Mouse (Mus musculus): ENCODE results near the gene Hspa1b. TPM values are rescaled to one million over a fixed set of nuclear protein-coding genes. Genes with fewer than 3 reads are reported as not detected.
A peak's percentile ranks its signal among the peaks of the same experiment; 100 is the strongest.

The Hspa1b gene
- polyA plus RNA-seq, 1 experiment from 2014 or later = not detected

DNA sequence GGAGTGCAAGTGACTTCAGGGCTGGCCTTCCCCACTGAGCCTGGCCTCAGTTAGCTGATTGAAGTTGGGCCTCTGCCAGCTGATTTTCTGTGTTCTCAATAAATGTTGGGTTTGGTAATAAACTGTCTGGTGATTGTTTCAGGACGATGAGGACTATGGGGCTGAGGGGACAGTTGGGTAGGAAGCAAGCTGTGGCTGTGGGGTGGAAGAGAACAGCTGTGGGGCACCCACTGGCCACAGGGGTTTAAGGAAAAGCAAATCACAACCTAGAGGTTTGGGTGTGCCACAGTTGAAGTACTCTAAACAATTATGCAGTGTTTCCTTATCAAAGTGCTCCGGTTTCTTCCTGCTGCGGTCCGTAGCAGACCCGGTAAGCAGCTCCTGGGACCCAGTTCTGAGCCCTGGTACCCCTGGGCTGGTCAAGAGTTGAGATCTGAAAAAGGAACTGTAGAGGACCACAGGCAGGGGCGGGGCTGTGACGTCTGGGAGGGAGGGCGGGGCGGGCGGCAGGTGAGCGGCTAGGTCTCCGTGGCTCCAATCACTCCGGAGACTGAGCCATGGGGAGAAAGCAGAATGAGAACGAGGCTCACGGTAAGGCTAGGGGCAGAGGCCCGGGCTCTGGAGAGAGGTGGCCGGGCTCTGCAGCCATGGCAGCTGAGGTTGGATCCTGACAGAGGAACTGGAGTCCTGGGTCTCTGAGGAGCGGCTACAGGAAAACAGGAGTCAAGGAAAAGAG is 44.9 kb downstream of the Hspa1b start, which contains the start of gene Slc44a4:
Gene Slc44a4 (plus strand): TSS at position 537 of the 736 bp plus-strand sequence.
- H3K4me3 ChIP-seq (ENCODE audit: low read depth, low read length) = no peak within 1 kb of the TSS
- peaks cover 16% of the 10 kb centered on the region for H3K4me1 ChIP-seq (ENCODE audit: control insufficient read depth, low read depth, low read length)
- H3K27ac ChIP-seq (ENCODE audit: low read length) = peak within 1 kb of the TSS; percentile 6; the same call in 1 of the 2 replicates
- 0 out of 2 replicates have a peak within 1 kb of the TSS, but pooled peaks have one; percentile 12 for H3K4me2 ChIP-seq (ENCODE audit: low read depth, low read length)
- no peaks in the 10 kb centered on the region for H3K9me3 ChIP-seq (replicated peaks; ENCODE audit: control insufficient read depth, low read length)
- no peaks in the 10 kb centered on the region for H3K27me3 ChIP-seq (ENCODE audit: control insufficient read depth, insufficient read depth, low read depth, low read length)
- 45% methylated on average over 18 of the region's 18 CpGs for WGBS (ENCODE audit: insufficient replicate concordance)
- ATAC-seq (ENCODE audit: low read depth) = no peak
- no peak within 1 kb of the TSS for H3K9ac ChIP-seq (ENCODE audit: low read depth, low read length)
- H3K36me3 ChIP-seq (ENCODE audit: control insufficient read depth, insufficient read depth) = peaks cover 16% of the 10 kb centered on the region

- Histone ChIP-seq H3K4me1 (ENCODE audit: control insufficient read depth, low read depth, low read length) (peaks cover 13% of the 10 kb centered on the region), H3K9me3 (replicated peaks; ENCODE audit: control insufficient read depth, low read length) (no peaks in the 10 kb centered on the region), H3K27ac (ENCODE audit: low read length) (no peak overlapping the region), H3K4me2 (ENCODE audit: low read depth, low read length) (no peak overlapping the region), H3K4me3 (ENCODE audit: low read depth, low read length) (no peak overlapping the region), H3K36me3 (ENCODE audit: control insufficient read depth, insufficient read depth) (peaks cover 29% of the 10 kb centered on the region), H3K9ac (ENCODE audit: low read depth, low read length) (no peak overlapping the region), H3K27me3 (ENCODE audit: control insufficient read depth, insufficient read depth, low read depth, low read length) (no peaks in the 10 kb centered on the region)
- WGBS (ENCODE audit: insufficient replicate concordance) = 44% methylated on average over 5 of the region's 5 CpGs
- ATAC-seq (ENCODE audit: low read depth) = peak; percentile 60
Observed at GRCm38 (mm10) chr17:34911945-34912351, 47.1 kb downstream of the Hspa1b start.

- peak; percentile 35; the same call in 1 of the 2 replicates for ATAC-seq (ENCODE audit: low read depth)
- H3K4me2 ChIP-seq (ENCODE audit: low read depth, low read length) = no peak overlapping the region
Observed at GRCm38 (mm10) chr17:34910982-34911381, 48.1 kb downstream of the Hspa1b start.

More at GRCm38 (mm10) chr17:34910982-34911381, 48.1 kb downstream of the Hspa1b start:
- peaks cover 38% of the 10 kb centered on the region for H3K36me3 ChIP-seq (ENCODE audit: control insufficient read depth, insufficient read depth)
- no peak overlapping the region for H3K9ac ChIP-seq (ENCODE audit: low read depth, low read length)
- WGBS (ENCODE audit: insufficient replicate concordance) = 80% methylated on average over 10 of the region's 10 CpGs
- no peaks in the 10 kb centered on the region for H3K9me3 ChIP-seq (replicated peaks; ENCODE audit: control insufficient read depth, low read length)
- no peak overlapping the region for H3K4me3 ChIP-seq (ENCODE audit: low read depth, low read length)
- peaks cover 13% of the 10 kb centered on the region for H3K4me1 ChIP-seq (ENCODE audit: control insufficient read depth, low read depth, low read length)
- no peaks in the 10 kb centered on the region for H3K27me3 ChIP-seq (ENCODE audit: control insufficient read depth, insufficient read depth, low read depth, low read length)
- H3K27ac ChIP-seq (ENCODE audit: low read length) = no peak overlapping the region

Other genes with a start within 250 kb of the Hspa1b start
- 19.6 and 26.6 TPM in 2 replicates for gene C4b, start 215.4 kb downstream of the Hspa1b start, polyA plus RNA-seq (2015; fragmentation: Nextera tagmentation; extraction: Ambion mirVana)
- 0.70 and 4.9 TPM in 2 replicates for gene Cyp21a1, start 154.7 kb downstream of the Hspa1b start, polyA plus RNA-seq (2015; fragmentation: Nextera tagmentation; extraction: Ambion mirVana)
- gene Stk19, start 122.3 kb downstream of the Hspa1b start, polyA plus RNA-seq (2015; fragmentation: Nextera tagmentation; extraction: Ambion mirVana) = 10.7 and 11.7 TPM in 2 replicates
- gene Dxo, start 122.2 kb downstream of the Hspa1b start, polyA plus RNA-seq (2015; fragmentation: Nextera tagmentation; extraction: Ambion mirVana) = 25.6 and 27.6 TPM in 2 replicates
- 24.8 and 27.3 TPM in 2 replicates for gene Skiv2l, start 109.0 kb downstream of the Hspa1b start, polyA plus RNA-seq (2015; fragmentation: Nextera tagmentation; extraction: Ambion mirVana)
- 41.4 and 42.3 TPM in 2 replicates for gene Nelfe, start 108.8 kb downstream of the Hspa1b start, polyA plus RNA-seq (2015; fragmentation: Nextera tagmentation; extraction: Ambion mirVana)
- 384 and 472 TPM in 2 replicates for gene Cfb, start 96.7 kb downstream of the Hspa1b start, polyA plus RNA-seq (2015; fragmentation: Nextera tagmentation; extraction: Ambion mirVana)
- gene Zbtb12, start 79.8 kb downstream of the Hspa1b start, polyA plus RNA-seq (2015; fragmentation: Nextera tagmentation; extraction: Ambion mirVana) = 0.26 and 0.37 TPM in 2 replicates
- gene Gm20547, start 77.2 kb downstream of the Hspa1b start, polyA plus RNA-seq (2015; fragmentation: Nextera tagmentation; extraction: Ambion mirVana) = not detected in 2 replicates
- gene C2, start 61.0 kb downstream of the Hspa1b start, polyA plus RNA-seq (2015; fragmentation: Nextera tagmentation; extraction: Ambion mirVana) = 30.6 and 33.9 TPM in 2 replicates
- gene Ehmt2, start 60.8 kb downstream of the Hspa1b start, polyA plus RNA-seq (2015; fragmentation: Nextera tagmentation; extraction: Ambion mirVana) = 12.4 and 15.2 TPM in 2 replicates
- 2.6 and 3.6 TPM in 2 replicates for gene Slc44a4, start 44.8 kb downstream of the Hspa1b start, polyA plus RNA-seq (2015; fragmentation: Nextera tagmentation; extraction: Ambion mirVana)
- 17.8 and 20.6 TPM in 2 replicates for gene Neu1, start 28.0 kb downstream of the Hspa1b start, polyA plus RNA-seq (2015; fragmentation: Nextera tagmentation; extraction: Ambion mirVana)
- gene Gm20481, start 10.7 kb upstream of the Hspa1b start, polyA plus RNA-seq (2015; fragmentation: Nextera tagmentation; extraction: Ambion mirVana) = not detected in 2 replicates
- 0.87 and 1.5 TPM in 2 replicates for gene Hspa1a, start 12.9 kb upstream of the Hspa1b start, polyA plus RNA-seq (2015; fragmentation: Nextera tagmentation; extraction: Ambion mirVana)
- gene Hspa1l, start 13.5 kb upstream of the Hspa1b start, polyA plus RNA-seq (2015; fragmentation: Nextera tagmentation; extraction: Ambion mirVana) = 0.21 and 0.27 TPM in 2 replicates
- gene Lsm2, start 22.6 kb upstream of the Hspa1b start, polyA plus RNA-seq (2015; fragmentation: Nextera tagmentation; extraction: Ambion mirVana) = 97.6 and 103 TPM in 2 replicates
- 82.2 and 90.1 TPM in 2 replicates for gene Vars, start 41.7 kb upstream of the Hspa1b start, polyA plus RNA-seq (2015; fragmentation: Nextera tagmentation; extraction: Ambion mirVana)
- 0.09 and 0.13 TPM in 2 replicates for gene Vwa7, start 57.3 kb upstream of the Hspa1b start, polyA plus RNA-seq (2015; fragmentation: Nextera tagmentation; extraction: Ambion mirVana)
- 2.2 and 2.6 TPM in 2 replicates for gene Sapcd1, start 68.8 kb upstream of the Hspa1b start, polyA plus RNA-seq (2015; fragmentation: Nextera tagmentation; extraction: Ambion mirVana)
- 4.2 and 4.6 TPM in 2 replicates for gene Msh5, start 87.5 kb upstream of the Hspa1b start, polyA plus RNA-seq (2015; fragmentation: Nextera tagmentation; extraction: Ambion mirVana)
- gene Clic1, start 90.7 kb upstream of the Hspa1b start, polyA plus RNA-seq (2015; fragmentation: Nextera tagmentation; extraction: Ambion mirVana) = 112 and 121 TPM in 2 replicates
- gene Ddah2, start 99.8 kb upstream of the Hspa1b start, polyA plus RNA-seq (2015; fragmentation: Nextera tagmentation; extraction: Ambion mirVana) = 16.3 and 18.1 TPM in 2 replicates
- gene Ly6g6c, start 106.2 kb upstream of the Hspa1b start, polyA plus RNA-seq (2015; fragmentation: Nextera tagmentation; extraction: Ambion mirVana) = 0.24 and 0.37 TPM in 2 replicates
- 3.4 and 4.5 TPM in 2 replicates for gene Mpig6b, start 106.9 kb upstream of the Hspa1b start, polyA plus RNA-seq (2015; fragmentation: Nextera tagmentation; extraction: Ambion mirVana)
- gene Ly6g6e, start 117.7 kb upstream of the Hspa1b start, polyA plus RNA-seq (2015; fragmentation: Nextera tagmentation; extraction: Ambion mirVana) = 0.17 TPM in 1 of 2 replicates, not detected in the other
- 0.55 and 0.77 TPM in 2 replicates for gene Ly6g6d, start 118.8 kb upstream of the Hspa1b start, polyA plus RNA-seq (2015; fragmentation: Nextera tagmentation; extraction: Ambion mirVana)
- gene Ly6g6f, start 126.4 kb upstream of the Hspa1b start, polyA plus RNA-seq (2015; fragmentation: Nextera tagmentation; extraction: Ambion mirVana) = 4.0 and 5.7 TPM in 2 replicates
- 47.4 and 52.1 TPM in 2 replicates for gene Abhd16a, start 130.0 kb upstream of the Hspa1b start, polyA plus RNA-seq (2015; fragmentation: Nextera tagmentation; extraction: Ambion mirVana)
- gene Ly6g5c, start 149.0 kb upstream of the Hspa1b start, polyA plus RNA-seq (2015; fragmentation: Nextera tagmentation; extraction: Ambion mirVana) = not detected in 2 replicates
- gene Ly6g5b, start 156.2 kb upstream of the Hspa1b start, polyA plus RNA-seq (2015; fragmentation: Nextera tagmentation; extraction: Ambion mirVana) = 0.33 and 0.35 TPM in 2 replicates
- gene Gpank1, start 162.2 kb upstream of the Hspa1b start, polyA plus RNA-seq (2015; fragmentation: Nextera tagmentation; extraction: Ambion mirVana) = 12.4 and 12.9 TPM in 2 replicates
- gene Csnk2b, start 162.8 kb upstream of the Hspa1b start, polyA plus RNA-seq (2015; fragmentation: Nextera tagmentation; extraction: Ambion mirVana) = 115 and 123 TPM in 2 replicates
- gene D17H6S53E, start 167.1 kb upstream of the Hspa1b start, polyA plus RNA-seq (2015; fragmentation: Nextera tagmentation; extraction: Ambion mirVana) = 2.7 TPM in 2 replicates
- 959 and 972 TPM in 2 replicates for gene Apom, start 172.8 kb upstream of the Hspa1b start, polyA plus RNA-seq (2015; fragmentation: Nextera tagmentation; extraction: Ambion mirVana)
- 19.7 and 21.4 TPM in 2 replicates for gene Bag6, start 175.9 kb upstream of the Hspa1b start, polyA plus RNA-seq (2015; fragmentation: Nextera tagmentation; extraction: Ambion mirVana)
- gene Prrc2a, start 205.7 kb upstream of the Hspa1b start, polyA plus RNA-seq (2015; fragmentation: Nextera tagmentation; extraction: Ambion mirVana) = 38.4 and 45.0 TPM in 2 replicates
- gene Aif1, start 216.8 kb upstream of the Hspa1b start, polyA plus RNA-seq (2015; fragmentation: Nextera tagmentation; extraction: Ambion mirVana) = 22.8 and 23.2 TPM in 2 replicates
- gene Lst1, start 229.2 kb upstream of the Hspa1b start, polyA plus RNA-seq (2015; fragmentation: Nextera tagmentation; extraction: Ambion mirVana) = 38.8 and 41.4 TPM in 2 replicates
- gene Ltb, start 235.2 kb upstream of the Hspa1b start, polyA plus RNA-seq (2015; fragmentation: Nextera tagmentation; extraction: Ambion mirVana) = 1.2 and 2.4 TPM in 2 replicates
- gene Tnf, start 242.8 kb upstream of the Hspa1b start, polyA plus RNA-seq (2015; fragmentation: Nextera tagmentation; extraction: Ambion mirVana) = 0.36 and 0.48 TPM in 2 replicates
- gene Lta, start 246.1 kb upstream of the Hspa1b start, polyA plus RNA-seq (2015; fragmentation: Nextera tagmentation; extraction: Ambion mirVana) = not detected in 2 replicates

Measured in liver, embryonic 16.5 days (tissue).